Mouse (Mus musculus) heart, postnatal 14 days (tissue): ENCODE measurements around the gene Mtfp1. TPM values are rescaled to one million over a fixed set of nuclear protein-coding genes. Genes with fewer than 3 reads are reported as not detected.

Experiments
- microRNA-seq, 2 experiments: library from miRNA; unstranded; fragments of <30 nt; microRNA quantifications; one replicate each; pipeline ENCODE4 v1.2.0; 2021 to 2022
- total RNA-seq, 2 experiments: library from RNA; stranded (reverse); gene quantifications; 2 replicates each; pipeline ENCODE4 v1.2.3; 2021

Mtfp1 gene
- total RNA-seq, 2 experiments from 2014 or later, result 108 to 124 TPM

Small RNAs within 50 kb of the gene (microRNA-seq; reads per million reads assigned to microRNA genes)
- gene Mir3060, result 0 to 1.7 reads per million in 2 experiments

Other genes with a start within 250 kb of the Mtfp1 start
- 1 to 10 TPM; 6.7 to 8.5 TPM for gene Osbp2, start 231.5 kb downstream of the Mtfp1 start, total RNA-seq
- gene 4921536K21Rik, start 200.3 kb downstream of the Mtfp1 start, total RNA-seq, result under 1 TPM; 0.74 to 0.90 TPM
- gene Dusp18, start 200.2 kb downstream of the Mtfp1 start, total RNA-seq, result 10 to 100 TPM; 38.2 to 44.4 TPM
- 1 to 10 TPM; 4.9 to 5.6 TPM for gene Slc35e4, start 180.8 kb downstream of the Mtfp1 start, total RNA-seq
- gene Tcn2, start 163.3 kb downstream of the Mtfp1 start, total RNA-seq, result 10 to 100 TPM; 44.5 to 54.0 TPM
- gene Pes1, start 131.5 kb downstream of the Mtfp1 start, total RNA-seq, result 10 to 100 TPM; 26.2 to 27.8 TPM
- gene 4930556J24Rik, start 118.7 kb downstream of the Mtfp1 start, total RNA-seq, result not detected
- gene Gal3st1, start 111.8 kb downstream of the Mtfp1 start, total RNA-seq, result under 1 TPM; 0.32 to 0.33 TPM
- under 1 TPM; 0.20 to 0.50 TPM for gene Sec14l4, start 64.0 kb downstream of the Mtfp1 start, total RNA-seq
- gene Sec14l3, start 30.6 kb downstream of the Mtfp1 start, total RNA-seq, result 1 to 10 TPM in 1 of 2 experiments, not detected in 1; 6.0 TPM
- 1 to 10 TPM; 1.2 TPM for gene Sec14l2, start 28.0 kb upstream of the Mtfp1 start, total RNA-seq
- gene Rnf215, start 39.8 kb upstream of the Mtfp1 start, total RNA-seq, result 10 to 100 TPM; 14.2 to 20.6 TPM
- gene Ccdc157, start 64.8 kb upstream of the Mtfp1 start, total RNA-seq, result 1 to 10 TPM; 5.6 to 7.4 TPM
- gene Sf3a1, start 64.9 kb upstream of the Mtfp1 start, total RNA-seq, result 10 to 100 TPM; 38.4 to 46.7 TPM
- 10 to 100 TPM; 14.5 to 14.7 TPM for gene Tbc1d10a, start 91.3 kb upstream of the Mtfp1 start, total RNA-seq
- 10 to 100 TPM in 1 of 2 experiments, 1 to 10 TPM in 1; 8.3 to 11.4 TPM for gene Castor1, start 122.8 kb upstream of the Mtfp1 start, total RNA-seq
- under 1 TPM in 1 of 2 experiments, not detected in 1; 0.10 TPM for gene Osm, start 141.0 kb upstream of the Mtfp1 start, total RNA-seq
- under 1 TPM; 0.14 to 0.37 TPM for gene Lif, start 162.1 kb upstream of the Mtfp1 start, total RNA-seq